Mouse (Mus musculus): ENCODE measurements around the gene Lcat. TPM values are rescaled to one million over a fixed set of nuclear protein-coding genes. Genes with fewer than 3 reads are reported as not detected.
A peak's percentile ranks its signal among the peaks of the same experiment; 100 is the strongest.

Lcat gene
- total and polyA plus RNA-seq, 2 experiments from 2014 or later, result 13.0 to 24.7 TPM

DNA sequence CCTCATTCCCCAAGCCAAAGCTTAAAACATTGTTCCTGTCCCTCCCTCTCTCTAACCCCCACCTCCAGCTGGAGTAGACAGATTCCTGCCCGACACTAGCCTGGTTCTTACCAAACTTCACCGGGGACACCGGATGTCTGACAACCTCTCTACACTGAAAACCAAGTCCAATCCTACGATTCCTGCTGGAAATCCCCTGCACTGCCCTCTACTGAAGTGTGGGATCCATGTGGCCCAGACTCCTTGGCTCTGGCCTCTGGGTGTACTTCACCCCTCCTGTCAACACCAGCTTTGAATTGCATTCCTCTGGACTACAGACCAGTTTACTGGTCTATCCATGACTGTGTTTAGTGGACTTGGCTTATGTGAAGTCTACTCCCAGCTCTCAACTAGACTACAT lies 13.4 kb upstream of the Lcat start:
- Histone ChIP-seq H3K27me3 (ENCODE audit: insufficient read depth, low read length) (no peaks in the 10 kb centered on the region), H3K4me2 (ENCODE audit: low read depth, low read length) (no peak overlapping the region), H3K4me1 (ENCODE audit: insufficient read depth, low read length) (peaks cover 5% of the 10 kb centered on the region; the same call in 1 of the 2 replicates), H3K9me3 (ENCODE audit: low read length) (no peaks in the 10 kb centered on the region), H3K36me3 (ENCODE audit: insufficient read depth, low read length) (no peaks in the 10 kb centered on the region), H3K4me3 (ENCODE audit: low read length) (no peak overlapping the region), H3K9ac (replicated peaks; ENCODE audit: low read length) (no peak overlapping the region), H3K27ac (no peak overlapping the region)
- 93% methylated on average over 4 of the region's 4 CpGs for WGBS
- no peak for DNase-seq (ENCODE audit: low spot score)
- ATAC-seq, result no peak
- no peak for TF ChIP-seq CTCF (IDR thresholded peaks at IDR 0.05; ENCODE audit: low read depth)

DNA sequence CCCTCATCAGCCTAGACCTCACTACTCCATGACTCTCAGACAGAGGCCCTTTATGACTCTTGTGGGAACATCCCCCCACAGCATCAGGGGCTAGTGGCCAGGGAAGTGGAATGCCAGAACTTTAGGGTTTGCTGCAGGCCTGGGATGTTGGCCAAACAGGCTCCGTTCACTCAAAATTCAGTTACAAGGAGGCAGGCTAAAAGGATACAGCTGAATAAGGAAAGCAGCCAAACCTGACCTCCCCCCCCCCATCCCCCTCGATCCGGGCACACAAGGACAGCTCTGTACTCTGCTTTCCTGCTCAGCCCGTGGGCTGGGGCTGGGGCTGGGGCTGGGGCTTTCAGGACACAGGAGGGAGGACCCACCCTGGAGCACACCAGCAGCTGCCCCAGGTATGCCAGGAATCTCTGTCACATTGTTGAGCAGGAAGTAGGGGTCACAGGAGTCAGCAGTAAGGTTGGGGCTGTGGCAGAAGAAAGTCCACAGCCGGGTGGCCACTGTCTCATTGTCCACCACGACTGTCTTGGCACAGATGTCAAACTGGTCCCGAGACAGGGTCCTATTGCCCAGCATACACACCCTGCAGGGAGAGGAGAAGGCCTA lies 8.0 kb upstream of the Lcat start:
- Histone ChIP-seq H3K4me3 (ENCODE audit: low read length) (no peak overlapping the region), H3K4me2 (ENCODE audit: low read depth, low read length) (no peak overlapping the region), H3K9me3 (ENCODE audit: low read length) (no peaks in the 10 kb centered on the region), H3K27ac (peak overlapping the region; percentile 84), H3K27me3 (ENCODE audit: insufficient read depth, low read length) (no peaks in the 10 kb centered on the region), H3K9ac (replicated peaks; ENCODE audit: low read length) (no peak overlapping the region), H3K36me3 (ENCODE audit: insufficient read depth, low read length) (no peaks in the 10 kb centered on the region), H3K4me1 (ENCODE audit: insufficient read depth, low read length) (peaks cover 11% of the 10 kb centered on the region)
- WGBS, result 33% methylated on average over 7 of the region's 7 CpGs
- peak; percentile 93 for ATAC-seq
- peak; percentile 78 for DNase-seq (ENCODE audit: low spot score)
- TF ChIP-seq CTCF (IDR thresholded peaks at IDR 0.05; ENCODE audit: low read depth), result no peak

DNA sequence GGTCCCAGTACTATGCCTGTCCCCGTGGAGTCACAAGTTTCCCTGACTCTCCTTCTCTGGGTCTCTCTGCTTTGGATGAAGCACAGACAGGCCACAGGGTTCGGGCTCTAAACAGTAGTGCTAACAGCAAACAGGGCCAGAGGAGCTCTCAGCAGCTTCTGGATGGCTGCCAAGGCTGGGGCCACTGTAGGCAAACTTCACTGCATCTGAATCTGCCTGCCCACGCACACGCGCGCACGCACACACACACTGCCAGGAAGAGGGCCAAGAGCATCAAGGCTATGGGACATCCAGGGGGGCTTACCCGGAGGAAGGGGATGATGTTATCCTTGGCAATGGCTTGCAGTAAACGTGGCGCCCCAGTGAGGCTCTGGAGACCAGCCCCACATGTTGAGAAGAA lies 6.2 kb upstream of the Lcat start:
- H3K36me3 ChIP-seq (ENCODE audit: insufficient read depth, low read length), result no peaks in the 10 kb centered on the region; the same call in 1 of the 2 replicates
- no peaks in the 10 kb centered on the region for H3K9me3 ChIP-seq (ENCODE audit: low read length)
- no peak overlapping the region for H3K4me3 ChIP-seq (ENCODE audit: low read length)
- H3K27me3 ChIP-seq (ENCODE audit: insufficient read depth, low read length), result no peaks in the 10 kb centered on the region
- no peak overlapping the region for H3K4me2 ChIP-seq (ENCODE audit: low read depth, low read length)
- peaks cover 11% of the 10 kb centered on the region for H3K4me1 ChIP-seq (ENCODE audit: insufficient read depth, low read length)
- no peak for TF ChIP-seq CTCF (IDR thresholded peaks at IDR 0.05; ENCODE audit: low read depth)
- WGBS, result 37% methylated on average over 10 of the region's 10 CpGs
- DNase-seq (ENCODE audit: low spot score) (peak; percentile 81), ATAC-seq (peak; percentile 31)
- no peak overlapping the region for H3K9ac ChIP-seq (replicated peaks; ENCODE audit: low read length)
- H3K27ac ChIP-seq, result peak overlapping the region; percentile 51; the same call in 1 of the 2 replicates

DNA sequence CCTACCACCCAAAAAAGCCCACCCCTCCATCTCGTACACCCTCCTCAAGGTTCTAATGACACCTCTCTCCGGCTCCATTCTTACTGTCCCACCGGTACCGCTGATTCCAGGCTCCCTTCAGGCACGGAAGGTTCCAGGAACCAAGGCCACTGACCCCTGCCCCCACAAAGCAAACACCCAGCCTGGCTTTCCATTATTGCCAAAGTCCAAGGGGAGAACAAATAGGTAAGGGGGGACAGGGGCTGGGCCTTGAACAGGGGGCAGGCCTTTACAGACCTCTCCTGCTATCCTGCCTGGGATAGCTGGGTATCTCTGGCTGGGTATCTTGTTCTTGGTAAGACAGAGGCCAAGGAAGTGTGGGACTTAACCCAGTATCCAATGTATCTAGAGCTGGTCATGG lies 640 bp downstream of the Lcat start:
- Histone ChIP-seq H3K4me3 (ENCODE audit: low read length) (no peak overlapping the region), H3K9ac (replicated peaks; ENCODE audit: low read length) (no peak overlapping the region), H3K4me2 (ENCODE audit: low read depth, low read length) (no peak overlapping the region), H3K36me3 (ENCODE audit: insufficient read depth, low read length) (no peaks in the 10 kb centered on the region; the same call in 1 of the 2 replicates), H3K27ac (peak overlapping the region; percentile 73; the same call in 1 of the 2 replicates), H3K9me3 (ENCODE audit: low read length) (no peaks in the 10 kb centered on the region), H3K4me1 (ENCODE audit: insufficient read depth, low read length) (no peaks in the 10 kb centered on the region), H3K27me3 (ENCODE audit: insufficient read depth, low read length) (no peaks in the 10 kb centered on the region)
- no peak for TF ChIP-seq CTCF (IDR thresholded peaks at IDR 0.05; ENCODE audit: low read depth)
- no peak for DNase-seq (ENCODE audit: low spot score)
- WGBS, result 92% methylated on average over 5 of the region's 5 CpGs
- ATAC-seq, result no peak

DNA sequence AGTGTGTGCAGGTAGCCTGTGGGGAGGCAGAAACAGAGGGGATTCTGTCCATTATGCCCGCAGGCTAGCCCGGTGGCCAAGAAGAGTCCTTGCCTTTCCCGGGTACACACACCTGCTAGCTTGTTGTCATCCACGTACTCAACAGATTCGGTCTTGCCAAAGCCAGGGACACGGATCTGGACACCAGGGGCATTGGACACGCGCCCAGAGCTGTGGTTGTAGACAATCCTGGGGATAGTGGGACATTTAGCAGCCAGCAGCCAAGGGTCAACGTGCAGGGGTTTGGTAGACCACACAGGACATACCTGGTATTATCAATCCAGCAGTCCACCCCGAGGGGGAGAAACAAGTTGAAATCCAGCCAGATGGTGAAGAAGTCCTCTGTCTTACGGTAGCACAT lies 1.2 kb downstream of the Lcat start:
- Histone ChIP-seq H3K4me1 (ENCODE audit: insufficient read depth, low read length) (no peaks in the 10 kb centered on the region), H3K9me3 (ENCODE audit: low read length) (no peaks in the 10 kb centered on the region), H3K27ac (no peak overlapping the region), H3K4me2 (ENCODE audit: low read depth, low read length) (no peak overlapping the region), H3K4me3 (ENCODE audit: low read length) (no peak overlapping the region), H3K9ac (replicated peaks; ENCODE audit: low read length) (no peak overlapping the region), H3K36me3 (ENCODE audit: insufficient read depth, low read length) (no peaks in the 10 kb centered on the region; the same call in 1 of the 2 replicates), H3K27me3 (ENCODE audit: insufficient read depth, low read length) (no peaks in the 10 kb centered on the region)
- ATAC-seq (no peak), DNase-seq (ENCODE audit: low spot score) (no peak)
- 83% methylated on average over 11 of the region's 11 CpGs for WGBS
- TF ChIP-seq CTCF (IDR thresholded peaks at IDR 0.05; ENCODE audit: low read depth), result no peak

DNA sequence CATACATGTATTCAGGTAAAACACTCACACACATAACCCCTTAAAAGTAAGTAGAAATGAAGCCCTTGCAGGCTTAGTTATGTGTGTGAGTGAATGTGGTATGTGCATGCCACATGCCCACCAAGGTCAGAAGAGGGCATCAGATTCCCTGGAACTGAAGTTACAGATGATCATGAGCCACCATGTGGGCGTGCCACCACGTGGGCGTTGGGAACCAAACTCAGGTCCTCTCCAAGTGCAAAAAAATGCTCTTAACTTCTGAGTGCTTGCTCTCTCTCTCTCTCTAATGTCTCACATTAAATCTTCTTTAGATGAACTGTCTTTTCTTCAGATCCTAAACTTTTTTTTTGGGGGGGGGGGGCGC lies 4.9 kb downstream of the Lcat start, which contains the start of gene Psmb10:
TSS of gene Psmb10 (minus strand) at position 139 of the 364 bp plus-strand sequence.
- no peaks in the 10 kb centered on the region for H3K27me3 ChIP-seq (ENCODE audit: insufficient read depth, low read length)
- no peaks in the 10 kb centered on the region for H3K36me3 ChIP-seq (ENCODE audit: insufficient read depth, low read length)
- peak; percentile 9; the same call in 1 of the 2 replicates for TF ChIP-seq CTCF (IDR thresholded peaks at IDR 0.05; ENCODE audit: low read depth)
- peak within 1 kb of the TSS; percentile 69 for H3K4me3 ChIP-seq (ENCODE audit: low read length)
- no peaks in the 10 kb centered on the region for H3K4me1 ChIP-seq (ENCODE audit: insufficient read depth, low read length)
- 28% methylated on average over 4 of the region's 4 CpGs for WGBS
- peak within 1 kb of the TSS; percentile 97 for H3K4me2 ChIP-seq (ENCODE audit: low read depth, low read length)
- H3K9ac ChIP-seq (replicated peaks; ENCODE audit: low read length), result peak within 1 kb of the TSS; percentile 84
- H3K9me3 ChIP-seq (ENCODE audit: low read length), result no peaks in the 10 kb centered on the region
- peak within 1 kb of the TSS; percentile 97 for H3K27ac ChIP-seq
- DNase-seq (ENCODE audit: low spot score) (peak; percentile 42), ATAC-seq (no peak)
